Mouse (Mus musculus) liver, embryonic 14.5 days (tissue): ENCODE data around the gene Pkn1. TPM values are rescaled to one million over a fixed set of nuclear protein-coding genes. Genes with fewer than 3 reads are reported as not detected.

Experiments
- ATAC-seq: fragments of 200-750 bp; cut with Nextera tagmentation; 2 replicates; pipeline ENCODE4 v1.8.0; 2017; ENCODE audit warnings: moderate number of reproducible peaks, mild to moderate bottlenecking, moderate library complexity; ENCODE audit not compliant: insufficient read depth
- DNase-seq, 3 experiments: peaks; one replicate each; pipeline ENCODE4 v3.0.0-alpha.2; 2012 to 2013; ENCODE audit warnings: low read depth in 3 of 3, low spot score in 3 of 3
- H3K27ac ChIP-seq: fragments of 300-500 bp; sonication (generic); 2 replicates; pipeline ENCODE4 v1.5.1; 2014; ENCODE audit warnings: moderate library complexity, mild to moderate bottlenecking, control low read depth, inconsistent platforms
- H3K27me3 ChIP-seq: fragments of 300-500 bp; sonication (generic); 2 replicates; pipeline ENCODE4 v1.6.1; 2014; ENCODE audit warnings: mild to moderate bottlenecking, low read length, moderate library complexity; ENCODE audit not compliant: control insufficient read depth, insufficient read depth
- H3K36me3 ChIP-seq: fragments of 300-500 bp; sonication (generic); replicated peaks from 2 replicates; pipeline ENCODE4 v1.6.1; 2014; ENCODE audit warnings: low read depth; ENCODE audit not compliant: control insufficient read depth, insufficient read depth
- H3K4me1 ChIP-seq, 2 experiments: fragments of 200-500 bp in 1 of 2; fragments of 300-500 bp in 1 of 2; sonication (generic) in 1 of 2; replicated peaks; 2 replicates each; pipeline ENCODE4 v1.6.1; 2012 to 2014; ENCODE audit warnings: antibody characterized with exemption in 1 of 2, inconsistent platforms in 1 of 2, low read length in 1 of 2; ENCODE audit not compliant: control insufficient read depth in 2 of 2, insufficient read depth in 2 of 2
- H3K4me2 ChIP-seq: fragments of 300-500 bp; sonication (generic); 2 replicates; pipeline ENCODE4 v1.6.1; 2014; ENCODE audit warnings: low read depth, mild to moderate bottlenecking, control low read depth, moderate library complexity
- H3K4me3 ChIP-seq, 2 experiments: fragments of 200-500 bp in 1 of 2; fragments of 300-500 bp in 1 of 2; sonication (generic) in 1 of 2; 2 replicates each; pipeline ENCODE4 v1.5.1; 2012 to 2014; ENCODE audit warnings: low read depth in 2 of 2, low read length in 2 of 2, mild to moderate bottlenecking in 2 of 2, control low read depth in 1 of 2, inconsistent platforms in 1 of 2, moderate library complexity in 1 of 2; ENCODE audit not compliant: insufficient read depth in 1 of 2
- H3K9ac ChIP-seq: fragments of 300-500 bp; sonication (generic); replicated peaks from 2 replicates; pipeline ENCODE4 v1.6.1; 2014; ENCODE audit warnings: mild to moderate bottlenecking, control low read depth, moderate library complexity
- H3K9me3 ChIP-seq: fragments of 300-500 bp; sonication (generic); 2 replicates; pipeline ENCODE4 v1.6.1; 2016; ENCODE audit warnings: low read length, mixed read lengths; ENCODE audit not compliant: control insufficient read depth
- CTCF ChIP-seq: IDR thresholded peaks from 2 replicates; pipeline ENCODE4 v1.5.1; 2016; ENCODE audit warnings: antibody characterized with exemption, low read depth, control low read depth
- EP300 ChIP-seq: IDR thresholded peaks from 2 replicates; pipeline ENCODE4 v1.6.1; 2016; ENCODE audit warnings: antibody characterized with exemption, low read depth
- WGBS: fragments of 180-500 bp; shearing (Covaris S2); extraction: QIAGEN DNeasy Blood & Tissue Kit; methylation state at CpG from one replicate; pipeline ENCODE4 v1.1.7; 2014; ENCODE audit not compliant: insufficient replicate concordance; 5-methylcytosine and 5-hydroxymethylcytosine counted together
- polyA plus RNA-seq, 2 experiments: library from polyadenylated mRNA; depleted of rRNA in 1 of 2; stranded (reverse) in 1 of 2; unstranded in 1 of 2; fragments of >200 nt; fragmentation: Nextera tagmentation in 1 of 2; extraction: Ambion mirVana in 1 of 2; gene quantifications; 2 replicates each; pipeline versions ENCODE4 v1.2.1 to v1.2.3; 2012 to 2014

Gene Pkn1
- polyA plus RNA-seq (2012; rRNA removed): 8.7 and 9.5 TPM in 2 replicates
- polyA plus RNA-seq (2014; fragmentation: Nextera tagmentation; extraction: Ambion mirVana): 6.9 TPM in 2 replicates

- Histone ChIP-seq H3K4me3 (peak within 1 kb of the TSS; percentile 67), H3K4me2 (peak within 1 kb of the TSS; percentile 74), H3K9me3 (no peaks in the 10 kb centered on the region), H3K4me1 (peaks cover 15 to 29% of the 10 kb centered on the region in 2 experiments), H3K36me3 (no peaks in the 10 kb centered on the region), H3K27ac (peak within 1 kb of the TSS; percentile 18; the same call in 1 of the 2 replicates), H3K27me3 (no peaks in the 10 kb centered on the region), H3K9ac (peak within 1 kb of the TSS; percentile 65)
- WGBS: under 1% methylated on average over 79 of the region's 85 CpGs
- DNase-seq (peak; percentile 61 to 67 (median 66)), ATAC-seq (peak; percentile 86)
- TF ChIP-seq CTCF (no peak), EP300 (no peak)
Observed at GRCm38 (mm10) chr8:83698661-83699453, at the start of gene Pkn1. TSS of gene Pkn1 (minus strand) at chr8:83699179.

- Histone ChIP-seq H3K36me3 (no peaks in the 10 kb centered on the region), H3K27me3 (peaks cover 16% of the 10 kb centered on the region), H3K4me2 (no peak overlapping the region), H3K27ac (no peak overlapping the region), H3K4me1 (peaks cover 0 to 7% of the 10 kb centered on the region in 2 experiments; a peak in 2 of 4 replicates), H3K9me3 (no peaks in the 10 kb centered on the region), H3K4me3 (no peak overlapping the region), H3K9ac (no peak overlapping the region)
- WGBS: 6% methylated on average over 3 of the region's 3 CpGs
- ATAC-seq: peak; percentile 37; the same call in 1 of the 2 replicates
- DNase-seq: no peak
- TF ChIP-seq CTCF (no peak), EP300 (no peak)
Observed at GRCm38 (mm10) chr8:83748708-83749107, 49.7 kb upstream of the Pkn1 start.

- ATAC-seq: peak; percentile 53
- WGBS: 4% methylated on average over 28 of the region's 28 CpGs
- H3K9me3 ChIP-seq: no peaks in the 10 kb centered on the region
- DNase-seq: no peak
- H3K9ac ChIP-seq: no peak overlapping the region
- peak overlapping the region; percentile 49 for H3K4me2 ChIP-seq
- H3K36me3 ChIP-seq: no peaks in the 10 kb centered on the region
- peaks cover 16% of the 10 kb centered on the region for H3K27me3 ChIP-seq
- H3K4me3 ChIP-seq: peak overlapping the region; percentile 7 to 12; a peak in 3 of 4 replicates
- TF ChIP-seq EP300: no peak
- no peak for TF ChIP-seq CTCF
- H3K4me1 ChIP-seq: peaks cover 3 to 10% of the 10 kb centered on the region in 2 experiments; a peak in 2 of 4 replicates
- no peak overlapping the region for H3K27ac ChIP-seq
Observed at GRCm38 (mm10) chr8:83747661-83748346, 48.8 kb upstream of the Pkn1 start.

- no peak for ATAC-seq
- WGBS: 62% methylated on average over 4 of the region's 4 CpGs
- Histone ChIP-seq H3K27me3 (peaks cover 16% of the 10 kb centered on the region), H3K9ac (no peak overlapping the region), H3K36me3 (no peaks in the 10 kb centered on the region), H3K9me3 (no peaks in the 10 kb centered on the region), H3K4me3 (no peak overlapping the region), H3K4me1 (peaks cover 10 to 22% of the 10 kb centered on the region in 2 experiments; a peak in 3 of 4 replicates), H3K27ac (no peak overlapping the region), H3K4me2 (no peak overlapping the region)
- no peak for DNase-seq
- TF ChIP-seq CTCF (no peak), EP300 (no peak)
Observed at GRCm38 (mm10) chr8:83744070-83744469, 45.1 kb upstream of the Pkn1 start.

GRCm38 (mm10) chr8:83742968-83743367, 44.0 kb upstream of the Pkn1 start:
- peaks cover 10 to 25% of the 10 kb centered on the region in 2 experiments; a peak in 3 of 4 replicates for H3K4me1 ChIP-seq
- H3K27me3 ChIP-seq: peaks cover 7% of the 10 kb centered on the region
- no peak overlapping the region for H3K4me3 ChIP-seq
- no peak overlapping the region for H3K9ac ChIP-seq
- no peak overlapping the region for H3K4me2 ChIP-seq
- DNase-seq (peak in 1 of 3 experiments; percentile 45), ATAC-seq (peak; percentile 31; the same call in 1 of the 2 replicates)
- no peak overlapping the region for H3K27ac ChIP-seq
- 38% methylated on average over 6 of the region's 6 CpGs for WGBS
- TF ChIP-seq EP300: no peak
- TF ChIP-seq CTCF: no peak
- no peaks in the 10 kb centered on the region for H3K36me3 ChIP-seq
- H3K9me3 ChIP-seq: no peaks in the 10 kb centered on the region
